Comparison of ENCODE assay signal across 15 mouse cellular contexts in the genomic region with DNA sequence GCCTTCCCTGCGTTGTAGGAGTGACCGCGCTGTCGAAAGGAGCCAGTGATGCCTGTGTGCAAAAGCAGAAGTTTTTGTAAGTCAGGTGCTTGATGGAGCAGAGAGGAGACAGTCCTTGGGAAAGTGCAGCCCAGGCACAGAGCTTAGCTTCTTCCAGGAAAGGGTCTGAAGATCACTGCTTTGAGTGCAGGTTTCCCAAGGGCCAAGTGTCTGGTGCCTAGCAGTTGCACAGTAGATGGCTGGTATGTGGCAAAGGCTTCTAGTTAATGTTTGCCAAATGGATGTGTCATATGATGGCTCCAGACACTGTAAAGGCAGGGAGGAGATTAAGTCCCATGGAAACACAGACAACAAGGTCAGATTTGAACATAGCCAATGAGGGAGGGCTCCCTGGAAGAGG. TPM values are rescaled to one million over a fixed set of nuclear protein-coding genes. Genes with fewer than 3 reads are reported as not detected.
DNase-seq lines count a peak whose midpoint lies in the region; TF ChIP-seq lines count a peak whose summit lies in the region.
"Had no signal": no experiment of that assay in that cellular context is flagged by ENCODE, and none has a peak within 500 bp of the region (broad histone marks: within the 10 kb centered on the region; RNA-seq: fewer than 3 reads in every experiment).

No protein-coding gene starts in this region.

- no peak for TF ChIP-seq POLR2A in small intestine, adult 2 months (IDR thresholded peaks at IDR 0.05; ENCODE audit: low read depth, low read length)

- H3K27ac ChIP-seq in small intestine, adult 2 months (ENCODE audit: insufficient read depth, low read depth, low read length): peak overlapping the region; percentile 54
- H3K27ac ChIP-seq: forebrain, embryonic 15.5 days; heart, adult 2 months; hindbrain, embryonic 14.5 days; neural tube, embryonic 15.5 days had no signal

- peak; percentile 63 for DNase-seq in kidney, adult 18-20 months
- DNase-seq in kidney, postnatal 10 days: no peak
- peak; percentile 50 for DNase-seq in adipocyte (ENCODE audit: low spot score)
- DNase-seq in kidney, adult 8-10 months: peak; percentile 70 to 87
- no peak for DNase-seq in lung, postnatal 36 days
- DNase-seq in left cerebral cortex, adult 8-10 months (ENCODE audit: low spot score in 2 of 2): no peak
- DNase-seq: adrenal gland, postnatal 14 days; cerebellum, adult 9-11 months; heart, adult 2 months; retina, postnatal 1 day; thymus, postnatal 36 days had no signal

- no peaks in the 10 kb centered on the region for H3K27me3 ChIP-seq in small intestine, adult 2 months (ENCODE audit: control insufficient read depth, insufficient read depth, low read length)
- H3K27me3 ChIP-seq: forebrain, embryonic 15.5 days; neural tube, embryonic 15.5 days had no signal

- no peak for TF ChIP-seq CTCF in small intestine, adult 2 months (IDR thresholded peaks at IDR 0.05; ENCODE audit: extremely low read depth, insufficient read length, insufficient replicate concordance, low read depth, low read length)

- WGBS in small intestine, adult 2 months: 78% methylated on average over 4 of the region's 4 CpGs

- peaks cover 8% of the 10 kb centered on the region; the same call in 1 of the 2 replicates for H3K36me3 ChIP-seq in small intestine, adult 2 months (ENCODE audit: control insufficient read depth, insufficient read depth, low read length)
- H3K36me3 ChIP-seq: forebrain, embryonic 15.5 days; neural tube, embryonic 15.5 days had no signal

- peaks cover 53% of the 10 kb centered on the region for H3K4me1 ChIP-seq in small intestine, adult 2 months (ENCODE audit: control insufficient read depth, insufficient read depth, insufficient read length, low read length)

- H3K4me3 ChIP-seq in small intestine, adult 2 months (ENCODE audit: low read depth, low read length): no peak overlapping the region
- H3K4me3 ChIP-seq: forebrain, embryonic 15.5 days; heart, adult 2 months; neural tube, embryonic 15.5 days had no signal

RNA-seq across cellular contexts. Expression of gene Plekha6, which starts 49.9 kb away (rescaled TPM):
- 37.1 and 104 TPM in 2 replicates for polyA plus RNA-seq in small intestine, adult 2 months (2012; rRNA removed)
- 10 to 100 TPM; 83.6 to 89.6 (median 88.4) TPM for total RNA-seq in left cerebral cortex, adult 8-10 months (2022)

Comparison
In these comparisons a context has a peak if more than half of its experiments do, and no peak if none do; other contexts are left out.
1. DNase-seq: peak in kidney, adult 18-20 months (single experiment), adipocyte (single experiment) and kidney, adult 8-10 months (2 of 2); none in kidney, postnatal 10 days (single experiment), lung, postnatal 36 days (single experiment) and left cerebral cortex, adult 8-10 months (0 of 2).